Mouse (Mus musculus) cortical plate, adult 2 months (tissue): ENCODE results near the gene Elavl2.

Experiments
- CTCF ChIP-seq: fragments of 200-500 bp; IDR thresholded peaks from 2 replicates; pipeline ENCODE4 v1.5.1; 2011; ENCODE audit warnings: mild to moderate bottlenecking, control low read depth, low read length; ENCODE audit not compliant: insufficient read depth; ENCODE audit errors: extremely low read depth
- POLR2A ChIP-seq: fragments of 200-500 bp; IDR thresholded peaks from 2 replicates; pipeline ENCODE4 v1.6.1; 2011; ENCODE audit warnings: mild to moderate bottlenecking, low read length, control low read depth; ENCODE audit not compliant: insufficient read depth; ENCODE audit errors: extremely low read depth

GRCm38 (mm10) chr4:91380341-91381117 is 20.1 kb downstream of the Elavl2 start:
- no peak for TF ChIP-seq CTCF
- TF ChIP-seq POLR2A, result no peak
